Mouse (Mus musculus) limb, embryonic 15.5 days (tissue): ENCODE data around the gene R3hdm4. TPM values are rescaled to one million over a fixed set of nuclear protein-coding genes. Genes with fewer than 3 reads are reported as not detected.

Experiments used
- ATAC-seq: fragments of 200-750 bp; cut with Nextera tagmentation; 2 replicates; pipeline ENCODE4 v1.8.0; 2017; ENCODE audit warnings: low read depth, moderate TSS enrichment; ENCODE audit not compliant: insufficient number of reproducible peaks, low FRiP score, low TSS enrichment
- H3K27ac ChIP-seq: fragments of 300-500 bp; sonication (generic); 2 replicates; pipeline ENCODE4 v1.5.1; 2015; ENCODE audit warnings: moderate library complexity, mild to moderate bottlenecking, inconsistent platforms
- H3K27me3 ChIP-seq: fragments of 300-500 bp; sonication (generic); 2 replicates; pipeline ENCODE4 v1.6.1; 2015; ENCODE audit warnings: inconsistent platforms
- H3K36me3 ChIP-seq: fragments of 300-500 bp; sonication (generic); 2 replicates; pipeline ENCODE4 v1.6.1; 2015; ENCODE audit warnings: inconsistent platforms
- H3K4me1 ChIP-seq: fragments of 300-500 bp; sonication (generic); 2 replicates; pipeline ENCODE4 v1.6.1; 2015; ENCODE audit warnings: inconsistent platforms
- H3K4me2 ChIP-seq: fragments of 300-500 bp; sonication (generic); 2 replicates; pipeline ENCODE4 v1.6.1; 2015; ENCODE audit warnings: mild to moderate bottlenecking, inconsistent platforms
- H3K4me3 ChIP-seq: fragments of 300-500 bp; sonication (generic); 2 replicates; pipeline ENCODE4 v1.5.1; 2015; ENCODE audit warnings: mild to moderate bottlenecking, inconsistent platforms
- H3K9ac ChIP-seq: fragments of 300-500 bp; sonication (generic); 2 replicates; pipeline ENCODE4 v1.6.1; 2015; ENCODE audit warnings: inconsistent platforms
- H3K9me3 ChIP-seq: fragments of 300-500 bp; sonication (generic); 2 replicates; pipeline ENCODE4 v1.6.1; 2016; ENCODE audit warnings: inconsistent platforms
- WGBS: fragments of 180-500 bp; shearing (Covaris S2); methylation state at CpG from one replicate; pipeline ENCODE4 v1.1.7; 2015; 5-methylcytosine and 5-hydroxymethylcytosine counted together
- polyA plus RNA-seq: library from polyadenylated mRNA; unstranded; fragments of >200 nt; fragmentation: Nextera tagmentation; extraction: Ambion mirVana; gene quantifications from 2 replicates; pipeline ENCODE4 v1.2.1, GENCODE M21; 2015

The R3hdm4 gene
- polyA plus RNA-seq, 1 experiment from 2014 or later: 161 TPM

DNA sequence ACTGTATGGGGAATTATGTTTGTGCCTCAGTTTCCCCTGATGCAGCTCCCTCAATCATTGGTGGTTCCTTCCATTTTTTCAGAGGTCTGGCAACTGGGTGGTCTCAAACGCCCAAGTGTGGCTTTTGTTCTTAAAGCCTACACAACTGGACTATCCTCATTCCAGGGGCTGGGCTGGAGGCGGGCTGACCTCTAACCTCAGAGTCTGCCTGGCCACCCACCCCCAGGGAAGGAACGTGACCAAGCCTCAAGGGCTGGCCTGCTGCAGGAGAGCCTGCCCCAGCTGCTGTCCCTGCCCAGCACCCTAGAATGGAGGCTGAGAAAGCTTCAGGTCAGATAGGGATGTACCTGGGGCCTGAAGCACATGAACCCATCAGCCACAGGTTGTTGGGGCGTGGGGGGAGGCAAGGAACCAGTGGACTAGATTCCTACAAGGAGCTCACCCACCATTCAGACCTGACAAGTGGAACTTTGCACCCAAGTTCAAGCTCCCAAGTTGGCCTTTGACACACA lies 35.7 kb upstream of the R3hdm4 start:
- ATAC-seq: no peak
- Histone ChIP-seq H3K4me2 (no peak overlapping the region), H3K27me3 (no peaks in the 10 kb centered on the region), H3K27ac (no peak overlapping the region), H3K4me1 (peaks cover 22% of the 10 kb centered on the region), H3K4me3 (no peak overlapping the region), H3K36me3 (peaks cover 22% of the 10 kb centered on the region), H3K9me3 (no peaks in the 10 kb centered on the region), H3K9ac (0 out of 2 replicates have a peak overlapping the region, but pooled peaks have one; percentile 7)
- 40% methylated on average over 4 of the region's 4 CpGs for WGBS

DNA sequence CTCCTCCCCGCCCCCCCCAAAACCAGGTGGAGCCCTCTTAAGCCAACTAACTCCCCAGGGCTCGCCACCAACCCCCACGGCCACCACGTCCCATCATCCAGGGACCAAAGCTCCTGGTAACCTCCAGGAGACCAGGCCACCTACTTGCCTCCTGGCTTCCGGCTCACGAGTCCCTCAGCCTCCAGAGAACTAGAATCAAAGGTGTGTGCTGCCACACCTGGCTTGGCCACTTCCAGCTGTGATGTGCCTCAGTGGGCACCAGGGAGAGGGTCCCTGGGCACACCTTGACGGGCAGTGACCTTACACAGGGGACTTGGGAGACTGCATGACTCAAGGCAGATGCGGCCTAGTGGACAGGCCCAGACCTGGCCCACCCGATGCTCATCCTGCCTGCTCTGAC lies 34.7 kb upstream of the R3hdm4 start:
- peaks cover 13% of the 10 kb centered on the region for H3K4me1 ChIP-seq
- H3K4me3 ChIP-seq: no peak overlapping the region
- 57% methylated on average over 9 of the region's 9 CpGs for WGBS
- H3K9ac ChIP-seq: no peak overlapping the region
- H3K4me2 ChIP-seq: no peak overlapping the region
- no peak for ATAC-seq
- H3K27ac ChIP-seq: no peak overlapping the region
- no peaks in the 10 kb centered on the region for H3K27me3 ChIP-seq
- no peaks in the 10 kb centered on the region for H3K9me3 ChIP-seq
- H3K36me3 ChIP-seq: peaks cover 26% of the 10 kb centered on the region

DNA sequence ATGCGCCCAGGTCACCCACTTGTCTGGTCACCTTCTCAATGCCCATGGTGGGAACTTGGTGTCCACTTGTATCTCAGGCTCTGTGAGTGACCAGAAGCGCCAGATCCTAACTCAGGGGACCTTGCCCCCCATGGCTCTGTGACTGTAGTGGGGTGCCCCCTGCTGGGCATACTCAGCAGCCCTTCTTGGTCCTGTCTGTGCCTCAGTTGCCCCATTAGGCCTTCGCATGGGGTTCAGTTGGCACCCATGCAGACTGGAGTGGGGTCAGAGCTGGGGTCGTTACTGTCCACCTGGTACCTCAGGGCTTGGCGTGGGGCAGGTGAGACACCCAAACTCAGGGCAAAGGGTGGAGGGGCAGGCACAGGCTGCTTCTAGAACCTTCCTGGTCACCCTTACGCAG lies 32.9 kb upstream of the R3hdm4 start:
- 78% methylated on average over 6 of the region's 6 CpGs for WGBS
- no peak for ATAC-seq
- H3K4me1 ChIP-seq: peaks cover 9% of the 10 kb centered on the region; the same call in 1 of the 2 replicates
- no peak overlapping the region for H3K4me2 ChIP-seq
- no peaks in the 10 kb centered on the region for H3K9me3 ChIP-seq
- H3K4me3 ChIP-seq: no peak overlapping the region
- H3K36me3 ChIP-seq: peaks cover 43% of the 10 kb centered on the region
- no peak overlapping the region for H3K9ac ChIP-seq
- H3K27me3 ChIP-seq: no peaks in the 10 kb centered on the region
- H3K27ac ChIP-seq: no peak overlapping the region

DNA sequence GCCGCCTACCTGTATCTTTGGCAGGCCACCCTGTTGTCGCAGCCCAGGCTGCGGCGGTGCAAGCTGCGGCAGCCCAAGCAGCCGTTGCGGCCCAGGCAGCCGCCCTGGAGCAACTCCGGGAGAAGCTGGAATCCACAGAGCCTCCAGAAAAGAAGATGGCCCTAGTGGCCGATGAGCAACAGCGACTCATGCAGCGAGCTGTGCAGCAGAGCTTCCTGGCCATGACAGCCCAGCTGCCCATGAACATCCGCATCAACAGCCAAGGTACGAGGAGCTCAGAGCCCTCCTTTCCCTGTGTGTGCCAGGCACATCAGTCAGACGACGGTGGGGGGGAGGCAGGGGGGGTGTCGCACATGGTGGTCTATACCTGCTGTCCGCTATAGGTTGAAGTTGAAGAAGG lies 29.7 kb upstream of the R3hdm4 start:
- no peak overlapping the region for H3K27ac ChIP-seq
- no peak overlapping the region for H3K4me3 ChIP-seq
- no peaks in the 10 kb centered on the region for H3K9me3 ChIP-seq
- no peak for ATAC-seq
- no peak overlapping the region for H3K4me2 ChIP-seq
- no peaks in the 10 kb centered on the region for H3K27me3 ChIP-seq
- peaks cover 19% of the 10 kb centered on the region for H3K4me1 ChIP-seq
- no peak overlapping the region for H3K9ac ChIP-seq
- H3K36me3 ChIP-seq: peaks cover 50% of the 10 kb centered on the region
- 82% methylated on average over 18 of the region's 18 CpGs for WGBS

DNA sequence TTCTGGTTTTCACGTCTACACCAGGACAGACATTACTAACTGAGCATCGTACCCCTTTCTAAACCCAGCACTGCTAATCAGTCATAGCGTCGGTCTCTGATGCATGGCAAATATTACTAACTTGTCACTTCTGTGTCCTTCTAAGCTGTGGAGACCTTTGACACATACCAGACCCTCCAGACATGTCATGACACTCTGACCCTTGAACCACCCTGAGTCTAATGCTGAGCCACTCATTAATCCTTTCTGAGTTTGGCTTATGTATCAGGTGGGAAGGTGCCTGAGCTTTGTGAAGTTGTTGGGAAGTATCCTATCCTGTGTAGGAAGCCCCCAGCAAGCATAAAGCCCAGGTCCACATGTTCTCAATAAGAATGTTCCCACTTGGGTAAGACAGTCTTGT lies 28.9 kb upstream of the R3hdm4 start:
- Histone ChIP-seq H3K36me3 (peaks cover 50% of the 10 kb centered on the region), H3K4me2 (no peak overlapping the region), H3K27me3 (no peaks in the 10 kb centered on the region), H3K27ac (no peak overlapping the region), H3K4me3 (no peak overlapping the region), H3K9ac (no peak overlapping the region), H3K4me1 (peaks cover 27% of the 10 kb centered on the region), H3K9me3 (no peaks in the 10 kb centered on the region)
- no peak for ATAC-seq
- WGBS: 81% methylated on average over 4 of the region's 4 CpGs

DNA sequence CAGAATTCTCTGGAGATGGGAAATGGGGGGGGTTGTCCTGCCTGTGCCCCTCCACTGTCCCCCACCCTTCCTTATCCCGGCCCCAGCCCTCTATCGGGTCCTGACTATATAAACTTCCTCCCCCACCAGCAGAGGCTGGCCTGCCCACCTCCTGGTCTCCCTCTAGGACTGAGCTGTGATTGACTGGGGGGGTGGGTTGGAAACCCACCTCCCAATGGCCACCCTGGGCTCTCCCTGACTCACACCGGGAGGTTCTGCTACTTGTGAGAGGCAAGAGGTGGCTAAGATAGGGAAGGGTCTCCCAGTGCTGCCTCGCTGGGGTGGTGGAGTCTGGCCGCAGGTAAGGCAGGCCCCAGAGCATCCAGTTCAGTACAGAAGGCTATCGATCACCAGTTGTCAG lies 26.5 kb upstream of the R3hdm4 start:
- WGBS: 72% methylated on average over 6 of the region's 6 CpGs
- Histone ChIP-seq H3K4me2 (no peak overlapping the region), H3K9me3 (no peaks in the 10 kb centered on the region), H3K36me3 (peaks cover 36% of the 10 kb centered on the region), H3K4me1 (peaks cover 47% of the 10 kb centered on the region), H3K9ac (no peak overlapping the region), H3K27ac (no peak overlapping the region), H3K27me3 (no peaks in the 10 kb centered on the region), H3K4me3 (no peak overlapping the region)
- ATAC-seq: no peak

DNA sequence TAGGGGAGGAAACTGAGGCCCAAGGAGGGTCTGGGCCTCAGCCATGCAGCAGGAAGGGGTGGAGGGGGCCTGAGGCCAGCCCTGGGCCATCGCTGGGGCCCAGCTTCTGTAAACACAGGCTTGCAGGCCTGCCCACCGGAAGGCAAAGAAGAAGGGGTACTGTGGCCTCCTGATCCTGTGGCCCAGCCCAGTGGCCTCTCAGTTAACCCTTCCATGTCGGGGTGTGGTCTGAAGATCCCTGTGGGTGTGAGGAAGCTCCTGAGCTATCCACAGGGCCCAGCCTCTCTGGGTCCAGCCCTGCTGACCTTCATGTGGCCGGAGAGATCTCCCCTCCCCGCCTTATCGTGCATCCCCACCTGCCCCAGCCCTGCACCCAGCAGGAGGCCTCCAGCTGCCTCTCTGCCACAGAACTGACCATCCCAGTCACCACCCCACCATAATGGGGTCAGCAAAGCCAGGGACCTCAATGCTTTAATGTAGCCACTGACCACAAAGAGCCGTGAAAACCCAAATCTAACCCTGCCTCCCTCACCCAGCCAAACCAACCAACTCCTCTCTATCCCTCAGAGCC lies 25.8 kb upstream of the R3hdm4 start:
- no peak overlapping the region for H3K4me3 ChIP-seq
- no peak overlapping the region for H3K27ac ChIP-seq
- H3K4me1 ChIP-seq: peaks cover 49% of the 10 kb centered on the region
- ATAC-seq: no peak
- no peak overlapping the region for H3K4me2 ChIP-seq
- H3K36me3 ChIP-seq: peaks cover 41% of the 10 kb centered on the region
- 0 out of 2 replicates have a peak overlapping the region, but pooled peaks have one; percentile 17 for H3K9ac ChIP-seq
- WGBS: 32% methylated on average over 7 of the region's 7 CpGs
- no peaks in the 10 kb centered on the region for H3K27me3 ChIP-seq
- H3K9me3 ChIP-seq: no peaks in the 10 kb centered on the region

DNA sequence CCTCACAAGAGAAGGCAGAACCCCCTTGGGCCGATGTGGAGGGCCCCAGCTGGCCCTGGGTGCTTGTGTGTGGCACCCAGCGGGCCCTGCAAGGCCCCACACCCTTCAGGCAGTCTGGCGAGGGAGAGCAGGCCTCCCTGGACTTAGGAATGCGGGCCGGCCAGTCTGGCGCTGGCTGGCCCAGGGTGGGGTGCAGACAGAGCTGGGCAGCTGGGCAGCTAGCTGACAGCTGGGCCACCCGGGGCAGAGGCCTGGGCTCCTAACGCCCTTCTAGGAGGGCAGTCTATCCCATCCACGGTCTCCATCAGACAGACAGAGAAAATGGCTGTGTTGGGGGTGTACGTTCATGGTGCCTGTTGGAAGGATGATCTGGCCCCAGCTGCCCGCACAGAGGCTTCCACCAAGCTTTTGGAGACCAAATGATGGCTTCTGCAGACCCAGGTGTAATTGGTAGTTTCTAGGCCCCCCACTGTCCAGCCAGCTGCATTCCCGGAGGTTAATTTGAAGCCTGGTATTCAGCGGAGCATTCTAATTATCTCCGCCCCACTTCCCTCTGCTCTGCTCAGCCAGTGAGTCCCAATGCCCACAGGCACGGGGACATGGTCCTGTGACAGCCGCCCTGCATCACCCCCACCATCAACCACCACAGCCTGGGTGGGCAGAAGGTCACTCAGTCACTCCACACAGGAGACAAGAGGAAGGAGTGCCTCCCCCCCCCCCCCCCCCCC lies 24.7 kb upstream of the R3hdm4 start:
- no peak; the same call in 1 of the 2 replicates for ATAC-seq
- Histone ChIP-seq H3K9ac (0 out of 2 replicates have a peak overlapping the region, but pooled peaks have one; percentile 8), H3K4me3 (no peak overlapping the region), H3K4me2 (no peak overlapping the region), H3K36me3 (peaks cover 40% of the 10 kb centered on the region), H3K27me3 (no peaks in the 10 kb centered on the region), H3K9me3 (no peaks in the 10 kb centered on the region), H3K27ac (peak overlapping the region; percentile 73), H3K4me1 (peaks cover 55% of the 10 kb centered on the region)
- 31% methylated on average over 16 of the region's 16 CpGs for WGBS

DNA sequence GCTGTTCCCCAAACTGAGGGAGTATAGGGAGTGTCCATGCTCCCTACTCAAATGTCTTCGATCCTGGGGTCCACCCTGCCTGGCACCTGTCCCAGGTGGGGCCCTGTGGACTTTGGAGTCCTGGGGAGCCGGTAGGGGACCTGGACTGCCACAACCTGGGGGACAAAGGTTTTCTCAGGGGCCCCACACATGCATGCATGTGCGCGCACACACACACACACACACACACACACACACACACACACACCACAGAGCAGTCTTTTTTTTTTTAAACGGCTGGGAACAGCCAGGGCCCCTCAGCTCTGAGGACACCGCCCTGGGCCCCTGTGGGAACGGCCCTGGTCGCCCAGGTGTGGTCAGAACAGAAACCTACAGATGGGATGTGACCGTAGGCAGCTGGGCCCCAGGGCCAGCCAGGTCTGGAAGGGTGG lies 22.5 kb upstream of the R3hdm4 start:
- H3K9me3 ChIP-seq: no peaks in the 10 kb centered on the region
- WGBS: 57% methylated on average over 9 of the region's 9 CpGs
- peaks cover 69% of the 10 kb centered on the region for H3K4me1 ChIP-seq
- H3K9ac ChIP-seq: no peak overlapping the region
- no peak overlapping the region for H3K4me3 ChIP-seq
- 0 out of 2 replicates have a peak overlapping the region, but pooled peaks have one; percentile 12 for H3K27ac ChIP-seq
- H3K27me3 ChIP-seq: no peaks in the 10 kb centered on the region
- H3K4me2 ChIP-seq: no peak overlapping the region
- no peak for ATAC-seq
- H3K36me3 ChIP-seq: peaks cover 22% of the 10 kb centered on the region

DNA sequence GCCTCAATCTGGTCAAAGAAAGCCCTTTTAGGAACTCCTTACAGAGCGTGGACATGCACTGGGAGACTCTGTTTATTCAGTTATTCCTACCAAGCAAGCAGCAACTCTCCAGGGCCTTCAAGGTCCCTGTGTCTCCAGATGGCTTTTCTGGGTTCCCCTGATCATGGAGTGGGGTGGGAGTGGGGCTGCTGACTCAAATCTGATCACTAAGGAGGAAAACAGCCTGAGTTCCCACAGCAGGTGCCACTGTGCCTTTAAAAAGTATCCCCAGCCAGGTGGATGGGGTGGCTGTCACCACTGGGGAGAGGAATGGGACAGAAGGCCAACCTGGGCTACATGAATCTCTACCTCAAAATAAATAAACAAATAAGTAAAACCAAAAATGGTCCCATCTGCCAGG lies 22.0 kb upstream of the R3hdm4 start:
- peaks cover 74% of the 10 kb centered on the region for H3K4me1 ChIP-seq
- H3K9me3 ChIP-seq: no peaks in the 10 kb centered on the region
- H3K4me2 ChIP-seq: no peak overlapping the region
- H3K36me3 ChIP-seq: peaks cover 26% of the 10 kb centered on the region
- no peak overlapping the region for H3K4me3 ChIP-seq
- H3K9ac ChIP-seq: no peak overlapping the region
- 0 out of 2 replicates have a peak overlapping the region, but pooled peaks have one; percentile 8 for H3K27ac ChIP-seq
- no peak for ATAC-seq
- 87% methylated on average over 1 of the region's 1 CpGs for WGBS
- H3K27me3 ChIP-seq: no peaks in the 10 kb centered on the region

DNA sequence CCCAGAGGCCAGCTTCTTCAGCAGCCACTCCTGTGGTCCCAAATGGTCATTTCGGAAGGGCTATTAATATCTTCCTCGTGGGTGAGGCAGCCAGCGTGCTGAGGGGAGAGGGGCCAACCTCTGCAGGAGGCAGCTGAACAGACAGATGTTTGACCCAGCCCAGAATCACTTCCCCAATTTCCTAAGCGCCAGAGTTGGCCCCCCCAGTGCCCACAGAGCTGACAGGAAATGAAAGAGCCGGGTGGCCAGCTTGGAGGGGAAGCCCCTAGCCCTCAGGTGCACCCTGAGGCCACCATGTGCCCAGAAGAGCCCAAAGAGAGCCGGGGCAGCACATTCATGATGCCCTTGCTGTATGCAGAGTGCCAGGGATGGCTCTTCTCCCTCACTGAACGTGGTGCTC lies 19.7 kb upstream of the R3hdm4 start:
- H3K27me3 ChIP-seq: no peaks in the 10 kb centered on the region
- H3K27ac ChIP-seq: no peak overlapping the region
- H3K9me3 ChIP-seq: no peaks in the 10 kb centered on the region
- 47% methylated on average over 7 of the region's 7 CpGs for WGBS
- peaks cover 31% of the 10 kb centered on the region for H3K36me3 ChIP-seq
- H3K4me3 ChIP-seq: no peak overlapping the region
- no peak overlapping the region for H3K9ac ChIP-seq
- no peak for ATAC-seq
- peaks cover 76% of the 10 kb centered on the region for H3K4me1 ChIP-seq
- no peak overlapping the region for H3K4me2 ChIP-seq

DNA sequence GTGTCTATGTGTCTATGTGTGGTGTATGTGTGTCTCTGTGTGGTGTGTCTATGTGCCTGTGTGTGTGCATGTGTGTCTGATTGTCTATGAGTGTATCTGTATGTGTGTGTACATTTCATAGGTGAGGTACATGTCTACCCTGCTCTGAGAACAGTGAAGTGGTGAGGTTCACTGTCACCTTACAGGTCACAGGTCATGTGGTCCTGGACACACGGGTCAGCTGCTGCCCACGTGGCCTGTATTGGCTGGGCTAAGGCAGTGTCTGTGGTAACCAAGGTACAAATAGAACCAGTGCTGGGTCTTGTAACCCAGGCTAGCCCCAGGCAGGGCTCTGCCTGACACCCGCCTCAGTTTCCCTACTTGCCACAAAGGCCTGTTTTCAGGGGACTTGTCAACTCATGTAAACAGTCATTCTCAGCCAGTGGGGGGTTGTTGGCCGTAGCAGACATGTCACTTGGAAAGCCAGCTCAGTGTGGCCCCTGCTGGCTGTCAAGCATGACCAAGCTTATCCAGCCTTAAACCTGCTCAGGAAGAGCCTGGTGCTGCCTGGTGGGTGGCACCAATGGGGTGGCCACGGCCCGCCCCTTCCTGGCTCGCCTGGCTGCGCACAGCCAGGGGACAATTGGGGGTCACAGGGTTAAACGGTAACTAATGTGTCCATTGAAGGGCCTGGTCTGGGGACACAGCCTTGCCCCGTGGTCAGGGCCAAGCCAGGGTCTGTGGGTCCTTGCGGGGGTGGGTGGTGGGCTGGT lies 16.9 kb upstream of the R3hdm4 start:
- ATAC-seq: no peak
- Histone ChIP-seq H3K27me3 (no peaks in the 10 kb centered on the region), H3K9me3 (no peaks in the 10 kb centered on the region), H3K4me1 (peaks cover 77% of the 10 kb centered on the region), H3K36me3 (peaks cover 37% of the 10 kb centered on the region), H3K27ac (no peak overlapping the region), H3K4me3 (no peak overlapping the region), H3K4me2 (no peak overlapping the region), H3K9ac (no peak overlapping the region)
- WGBS: 69% methylated on average over 11 of the region's 11 CpGs
